Mouse (Mus musculus) cerebellum, adult 9-10 months (tissue): ENCODE data around the gene Pif1.

ENCODE experiments used
- DNase-seq: peaks from one replicate; pipeline ENCODE4 v3.0.0; 2022

Pif1 gene

DNA sequence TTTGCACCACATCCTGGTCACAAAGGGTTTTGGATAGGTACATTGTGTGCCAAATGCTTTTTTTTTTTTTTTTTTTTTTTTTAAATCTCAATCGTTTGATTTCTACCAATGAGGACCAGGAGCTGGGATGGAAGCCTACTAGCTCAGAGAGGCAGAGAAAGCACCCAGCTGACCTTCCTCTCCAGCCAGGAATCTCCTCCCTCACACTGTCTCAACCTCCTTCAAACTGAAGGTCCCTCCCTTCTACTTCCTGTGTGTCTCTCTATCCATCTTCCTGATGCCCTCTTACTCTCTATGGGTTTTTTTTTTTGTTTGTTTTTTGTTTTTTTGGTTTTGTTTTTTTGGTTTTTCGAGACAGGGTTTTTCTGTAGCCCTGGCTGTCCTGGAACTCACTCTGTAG lies 14.0 kb downstream of the Pif1 start:
- DNase-seq, result no peak

- no peak for DNase-seq
These were observed 16.6 kb downstream of the Pif1 start for GRCm38 (mm10) chr9:65603401-65604102.

- peak; percentile 59 for DNase-seq
These were observed 18.6 kb downstream of the Pif1 start for GRCm38 (mm10) chr9:65605471-65606136.

DNA sequence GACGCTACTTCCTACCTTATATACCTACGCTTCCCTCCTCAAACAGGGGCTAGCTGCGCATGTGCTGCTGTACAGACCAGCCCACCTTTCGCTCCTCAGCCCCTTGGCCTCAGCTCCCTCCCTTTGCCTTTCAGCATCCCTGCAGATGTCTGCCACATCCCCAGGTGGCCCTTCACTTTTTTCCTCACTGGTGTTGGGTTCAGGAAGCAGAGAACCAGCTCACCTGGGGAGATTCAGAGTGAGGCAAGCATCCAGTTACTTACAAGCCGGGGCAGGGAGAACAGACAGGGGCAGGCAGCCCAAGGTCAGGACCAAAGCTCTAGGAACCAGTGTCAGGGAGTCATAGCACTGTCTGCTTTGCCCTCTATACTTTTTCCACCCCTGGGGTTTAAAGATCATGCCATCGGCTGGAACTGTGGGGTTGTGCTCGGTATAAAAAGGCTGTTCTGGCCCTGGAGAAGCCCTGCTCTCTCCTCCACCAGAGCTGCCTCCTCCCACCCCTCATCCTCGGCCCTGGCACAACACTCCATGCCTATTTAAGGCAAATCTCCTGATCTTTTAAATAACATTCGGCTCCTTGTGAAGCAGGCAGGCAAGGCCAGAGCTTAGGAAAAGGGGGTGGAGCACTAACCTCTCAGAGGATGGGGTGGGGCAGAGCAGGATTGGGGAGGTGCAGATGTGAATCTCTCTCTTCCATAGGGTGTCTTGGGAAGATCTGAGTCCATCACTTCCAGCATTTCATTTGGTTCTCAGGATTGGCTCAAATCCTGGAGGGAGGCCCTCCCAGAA lies 19.6 kb downstream of the Pif1 start:
- no peak for DNase-seq

GRCm38 (mm10) chr9:65607120-65607519 lies 20.2 kb downstream of the Pif1 start:
- no peak for DNase-seq

DNA sequence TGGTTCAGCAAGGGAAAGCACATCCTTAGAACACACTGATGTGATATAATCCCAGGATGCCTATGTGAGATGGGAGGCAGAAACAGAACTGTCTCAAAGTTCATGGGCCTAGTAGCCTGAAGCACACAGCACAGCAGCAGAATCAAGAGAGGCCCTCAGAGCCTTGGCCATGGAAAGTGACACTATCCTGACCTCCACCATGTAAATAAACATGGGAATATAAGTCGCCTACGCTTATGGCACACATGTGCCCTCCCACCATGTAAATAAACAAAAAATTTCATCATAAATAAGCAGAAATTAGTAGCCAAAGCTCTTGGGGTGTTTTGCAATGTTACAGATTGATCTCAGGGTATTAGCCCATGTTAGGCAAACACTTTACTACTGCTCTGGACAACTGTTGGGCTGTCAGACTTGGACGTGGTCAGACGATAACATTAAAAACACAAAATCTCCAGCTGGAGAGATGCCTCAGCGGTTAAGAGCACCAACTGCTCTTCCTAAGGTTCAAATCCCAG lies 25.1 kb downstream of the Pif1 start:
- no peak for DNase-seq

GRCm38 (mm10) chr9:65613098-65613497 lies 26.1 kb downstream of the Pif1 start:
- DNase-seq, result no peak

DNA sequence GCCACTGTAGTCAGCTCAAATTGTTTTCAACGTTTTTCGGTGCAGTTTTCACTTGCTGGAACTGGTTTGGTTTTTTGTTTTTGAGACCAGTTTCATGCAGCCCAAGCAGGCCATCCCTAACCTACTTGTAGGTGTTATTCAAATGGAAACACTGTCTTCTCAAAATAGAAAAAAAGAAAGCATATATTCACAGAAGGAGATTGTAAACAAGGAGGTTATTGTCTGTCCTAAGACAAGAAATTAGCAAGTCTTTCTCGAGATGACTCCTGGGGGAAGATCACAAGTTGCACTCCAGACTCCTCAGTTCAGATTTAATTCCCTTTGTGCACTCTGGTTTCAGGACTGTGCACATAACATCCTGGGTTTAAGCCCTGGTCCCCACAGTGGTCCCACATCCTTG lies 32.4 kb downstream of the Pif1 start:
- no peak for DNase-seq

GRCm38 (mm10) chr9:65621196-65621595 lies 34.2 kb downstream of the Pif1 start:
- DNase-seq, result no peak

GRCm38 (mm10) chr9:65621666-65622065 lies 34.7 kb downstream of the Pif1 start:
- DNase-seq, result no peak

DNA sequence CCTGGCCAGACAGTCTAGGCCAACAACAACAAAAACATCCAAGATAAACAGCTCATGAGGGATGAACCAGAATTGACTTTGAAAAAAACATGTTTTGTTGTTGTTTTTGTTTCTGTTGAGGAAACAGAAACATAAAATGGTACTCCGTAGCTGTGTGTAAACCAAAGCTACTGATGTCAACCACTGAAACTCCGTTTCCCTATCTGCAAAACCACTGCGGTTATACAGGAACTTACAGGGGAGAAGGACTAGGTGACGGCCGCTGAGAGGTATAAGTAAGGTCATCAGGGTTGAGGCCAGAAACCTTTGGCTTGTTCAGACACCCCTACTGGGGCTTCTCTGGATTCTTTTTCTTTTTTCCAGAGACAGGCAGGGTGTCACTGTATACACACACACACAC lies 35.9 kb downstream of the Pif1 start:
- DNase-seq, result no peak

GRCm38 (mm10) chr9:65624266-65624665 lies 37.3 kb downstream of the Pif1 start:
- no peak for DNase-seq

DNA sequence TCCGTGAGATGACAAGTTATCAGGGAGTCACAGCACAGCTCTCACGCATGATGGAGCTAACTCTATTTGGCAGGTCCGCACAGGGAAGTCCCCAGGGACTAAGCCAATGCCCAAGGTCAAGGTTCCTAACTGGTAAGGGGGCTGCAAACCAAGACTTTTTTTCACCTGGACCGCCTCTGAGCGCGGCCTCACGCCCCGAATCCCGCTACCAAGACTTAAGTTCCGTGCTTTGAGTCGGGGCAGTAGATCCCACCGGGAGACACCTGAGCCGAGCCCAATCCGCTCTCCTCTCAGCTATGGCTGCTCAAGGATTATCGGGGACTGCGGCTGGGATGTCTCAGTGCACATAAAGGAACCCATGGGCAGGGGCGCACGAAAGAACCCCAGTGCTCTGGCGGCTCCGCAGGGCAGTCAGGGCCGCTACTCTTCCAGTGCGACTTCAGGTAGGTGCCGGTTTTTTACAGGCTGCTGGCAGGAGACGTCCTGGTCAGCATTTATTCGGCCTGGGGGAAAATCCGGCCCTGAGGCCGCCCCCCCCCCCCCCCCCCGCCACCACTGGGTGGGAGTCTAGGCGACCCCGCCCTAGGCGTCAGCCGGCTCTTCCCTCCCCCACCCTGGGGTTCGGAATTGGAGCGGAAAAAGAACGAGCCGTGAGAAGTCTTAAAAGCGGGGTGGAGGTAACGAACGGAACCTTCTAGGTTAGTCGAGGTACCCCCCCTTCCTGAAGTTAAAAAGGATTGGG lies 42.2 kb downstream of the Pif1 start, which contains the start of gene Rbpms2:
Rbpms2 (plus strand) TSS at position 624 of the 742 bp plus-strand sequence.
- no peak for DNase-seq

DNA sequence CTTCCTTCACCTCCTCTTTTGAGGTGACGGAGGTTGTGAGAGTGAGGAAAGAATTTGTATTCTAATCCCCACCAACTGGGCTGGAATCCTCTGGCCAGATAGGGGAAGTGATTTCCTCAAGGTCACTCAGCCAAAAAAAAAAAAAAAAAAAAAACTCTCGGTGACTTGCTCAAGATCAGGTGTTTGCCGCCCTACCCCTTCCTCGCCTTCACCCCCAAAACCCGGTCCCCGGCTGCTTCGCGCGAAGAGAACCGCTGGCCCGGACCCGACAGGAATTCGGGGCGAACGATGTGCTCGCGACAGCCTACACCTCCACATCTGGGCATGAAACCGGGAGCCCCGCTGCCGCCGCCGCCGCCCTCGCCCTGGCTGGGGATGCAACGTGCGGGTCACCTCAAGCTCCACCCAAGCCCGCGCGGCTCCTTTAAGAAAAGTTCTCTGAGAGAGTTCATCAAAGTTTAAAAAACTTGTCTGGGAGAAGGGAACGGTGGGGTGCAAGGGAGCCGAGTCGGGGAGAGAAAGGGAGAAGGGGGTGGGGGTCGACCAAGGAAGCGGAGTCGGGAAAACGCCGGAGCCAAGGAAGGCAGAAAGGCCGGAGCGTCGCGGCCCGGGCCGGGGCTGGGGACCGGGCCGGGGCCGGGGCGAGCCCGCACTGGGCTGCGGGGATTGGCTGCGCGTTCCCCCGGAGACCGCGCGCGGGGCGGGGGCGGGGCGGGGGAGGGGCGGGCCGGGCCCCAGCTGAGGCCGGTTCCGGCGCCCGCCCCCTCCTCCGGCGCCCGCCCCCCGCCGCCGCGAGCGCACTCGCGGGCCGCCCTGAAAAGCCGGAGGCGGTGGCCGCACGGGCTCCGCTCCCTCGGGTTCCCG lies 43.0 kb downstream of the Pif1 start:
- DNase-seq, result no peak

DNA sequence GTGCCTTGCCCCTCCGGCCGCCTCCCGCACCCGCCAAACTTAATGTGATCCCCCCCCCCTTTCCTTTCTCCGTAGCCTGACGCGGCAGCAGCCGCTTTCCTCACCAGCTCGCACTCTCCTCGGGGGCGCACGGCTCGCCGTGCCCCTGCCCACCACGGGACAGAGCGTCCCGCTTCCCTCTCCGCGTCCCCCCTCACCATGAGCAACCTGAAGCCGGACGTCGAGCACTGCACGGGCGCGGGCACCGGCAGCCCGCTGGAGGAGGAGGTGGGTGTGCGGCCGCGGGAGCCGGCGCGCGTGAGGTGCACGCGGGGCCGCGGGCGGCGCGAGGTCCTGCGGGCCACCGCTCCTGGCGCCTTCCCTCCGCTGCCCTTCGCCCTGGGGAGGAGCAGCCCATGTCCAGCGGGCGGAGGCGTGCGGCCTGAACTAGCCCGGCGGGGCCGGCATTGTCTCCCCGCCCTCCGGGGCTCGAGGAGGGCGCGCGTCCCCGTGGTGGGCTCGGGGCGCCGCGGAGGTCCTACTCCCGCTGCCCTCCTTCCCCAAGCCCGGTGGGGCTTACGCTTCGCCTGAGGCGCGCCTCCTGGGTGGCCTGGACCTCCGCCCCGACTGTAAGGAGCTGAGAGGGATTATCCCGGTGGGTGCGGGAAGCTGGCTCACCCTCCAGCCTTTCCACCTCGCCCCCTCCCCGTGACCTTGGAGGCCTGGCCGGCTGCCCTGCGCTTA lies 43.8 kb downstream of the Pif1 start:
- DNase-seq, result no peak

DNA sequence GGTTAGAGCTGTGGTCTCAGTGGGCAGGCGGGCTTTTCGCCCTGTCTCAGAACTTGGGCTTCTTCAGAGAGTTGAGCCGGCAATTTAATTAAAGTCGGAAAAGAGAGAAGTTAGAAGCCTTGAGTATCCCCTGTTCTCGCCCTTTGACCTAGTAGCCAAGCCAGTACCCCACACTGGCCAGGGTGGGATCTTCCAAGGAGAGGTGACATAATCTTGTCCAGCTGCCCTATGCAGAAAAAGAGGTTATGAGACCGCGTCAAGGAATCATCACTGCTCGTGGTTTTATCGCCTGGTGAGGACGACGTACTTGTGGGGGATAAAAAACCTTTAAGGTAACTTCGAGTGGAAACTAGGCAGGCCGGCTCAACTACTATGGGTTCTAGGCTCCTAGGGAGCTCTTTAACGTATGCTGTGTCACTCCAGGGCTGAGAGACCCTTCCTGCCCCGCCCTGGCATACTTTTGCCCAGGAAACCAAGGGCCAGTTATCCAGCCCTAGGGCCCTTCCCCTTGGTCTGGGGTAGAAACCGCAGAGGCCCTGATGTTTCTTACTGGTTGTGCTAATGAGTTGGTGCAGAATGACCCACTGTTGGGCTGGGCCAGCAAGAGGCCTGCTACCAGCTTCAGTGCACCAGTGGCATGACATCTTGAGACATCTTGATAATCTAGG lies 44.5 kb downstream of the Pif1 start:
- no peak for DNase-seq

DNA sequence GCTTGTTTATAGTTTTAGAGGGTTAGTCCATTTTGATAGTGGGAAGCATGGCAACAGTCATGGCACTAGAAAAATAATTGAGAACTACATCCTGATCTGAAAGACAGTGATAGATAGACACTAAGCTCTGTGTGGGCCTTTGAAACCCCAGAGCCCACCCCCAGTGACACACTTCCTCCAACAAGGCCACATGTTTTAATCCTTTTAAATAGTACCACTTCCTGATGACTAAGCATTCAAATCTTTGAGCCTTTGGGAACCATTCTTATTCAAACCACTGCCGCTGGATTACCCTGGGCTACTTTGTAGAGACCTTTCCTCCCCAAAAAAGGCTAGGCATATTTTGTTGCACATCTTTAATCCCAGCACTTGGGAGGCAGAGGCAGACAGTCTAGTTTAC lies 48.8 kb downstream of the Pif1 start:
- DNase-seq, result no peak

DNA sequence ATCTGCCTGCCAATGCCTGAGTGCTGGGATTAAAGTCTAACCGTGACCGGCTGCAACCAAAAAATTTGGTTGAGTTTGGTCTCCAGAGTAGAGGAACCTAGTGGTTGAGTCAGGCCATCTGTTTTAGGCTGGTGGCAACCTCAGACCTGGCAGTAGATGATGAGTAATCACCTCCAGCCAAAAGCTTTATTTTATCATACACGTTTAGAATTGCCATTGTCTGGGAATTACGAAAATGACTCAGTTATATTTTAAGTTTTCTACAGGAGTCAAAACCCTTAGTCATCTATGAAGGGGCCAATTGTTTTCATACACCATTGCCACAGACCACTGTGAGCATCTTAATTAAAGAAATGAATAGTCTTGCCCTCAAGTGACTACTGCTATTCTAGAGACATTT lies 50.0 kb downstream of the Pif1 start:
- no peak for DNase-seq

DNA sequence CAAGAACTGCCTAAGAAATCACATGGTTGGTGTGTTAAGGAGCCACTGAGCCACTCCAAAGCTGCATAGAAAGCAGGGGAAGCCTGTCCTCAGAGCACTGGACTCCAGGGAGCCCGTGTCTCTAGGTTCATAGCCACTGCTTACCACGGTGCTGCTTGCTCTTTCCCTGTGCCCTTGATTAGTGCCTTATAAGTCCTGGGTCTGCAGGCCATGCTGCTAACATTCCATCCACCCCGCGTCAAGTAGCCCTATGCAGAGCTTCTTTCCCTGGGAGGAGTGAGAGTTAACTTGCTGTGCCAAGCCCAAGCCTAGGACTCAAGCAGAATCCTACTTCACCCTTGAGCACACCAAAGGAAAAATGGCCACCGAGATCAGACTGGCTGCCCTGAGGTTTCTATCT lies 52.1 kb downstream of the Pif1 start:
- DNase-seq, result no peak

- no peak for DNase-seq
These were observed 54.0 kb downstream of the Pif1 start for GRCm38 (mm10) chr9:65640838-65641410.
